Mouse (Mus musculus) T-helper 1 cell (primary cell): ENCODE measurements around the gene Hoxb3.

Experiments used
- in situ Hi-C: fragments of 300-600 bp; cut with MboI, MseI; formaldehyde crosslinking; loops from one replicate; pipeline ENCODE4 v1.15.1; 2025; ENCODE audit warnings: high pct_unique_total_duplicates

Hoxb3 gene

DNA sequence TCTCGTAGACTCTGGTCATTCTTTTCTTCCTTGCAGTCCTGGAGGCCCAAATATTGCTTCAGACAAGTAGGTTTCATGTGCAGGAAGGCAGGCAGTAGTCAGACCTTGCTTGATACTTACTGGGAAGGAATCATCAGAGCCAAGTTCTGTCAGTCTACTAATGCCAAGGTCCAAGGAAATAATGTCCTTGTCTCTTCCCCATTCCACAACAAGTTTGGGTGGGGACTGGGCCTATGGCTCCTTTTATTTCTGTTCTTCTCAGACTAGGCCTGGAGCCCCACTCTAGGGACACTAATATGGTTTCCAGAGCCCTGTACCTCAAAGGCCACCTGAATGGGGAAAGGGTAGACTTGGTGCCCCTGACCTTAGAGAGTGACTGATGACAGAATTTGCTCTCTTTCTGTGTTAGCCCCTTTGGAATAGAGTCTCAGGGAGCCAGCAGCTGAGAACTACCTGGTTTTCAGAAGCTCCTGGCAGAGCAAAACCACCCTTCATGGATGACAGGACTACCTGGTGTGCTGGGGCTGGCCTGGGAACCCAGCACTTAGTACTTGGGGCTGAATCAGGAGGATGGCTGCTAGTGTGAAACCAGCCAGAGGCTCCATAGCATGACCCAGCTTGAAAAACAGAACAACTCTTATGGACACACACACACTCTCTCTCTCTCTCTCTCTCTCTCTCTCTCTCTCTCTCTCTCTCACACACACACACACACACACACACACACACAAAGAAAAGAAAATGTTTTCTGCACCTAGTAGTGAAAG is 34.5 kb upstream of the Hoxb3 start:
- in situ Hi-C loops: loop anchor here (5.0 kb wide), 1 partner anchor 574 kb away; no protein-coding TSS in a partner anchor

DNA sequence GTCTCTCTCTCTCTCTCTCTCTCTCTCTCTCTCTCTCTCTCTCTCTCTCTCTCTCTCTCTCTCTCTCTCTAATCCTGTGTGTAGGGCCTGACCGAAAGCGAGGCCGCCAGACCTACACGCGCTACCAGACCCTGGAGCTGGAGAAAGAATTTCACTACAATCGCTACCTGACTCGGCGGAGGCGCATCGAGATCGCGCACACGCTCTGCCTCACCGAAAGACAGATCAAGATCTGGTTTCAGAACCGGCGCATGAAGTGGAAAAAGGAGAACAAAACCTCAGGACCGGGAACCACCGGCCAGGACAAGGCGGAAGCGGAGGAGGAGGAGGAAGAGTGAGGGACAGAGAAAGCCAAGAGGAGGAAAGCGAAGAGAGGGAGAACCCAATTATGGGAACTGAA is 33.8 kb upstream of the Hoxb3 start:
- in situ Hi-C loops: loop anchor here (5.0 kb wide), 1 partner anchor 573 kb away; no protein-coding TSS in a partner anchor

DNA sequence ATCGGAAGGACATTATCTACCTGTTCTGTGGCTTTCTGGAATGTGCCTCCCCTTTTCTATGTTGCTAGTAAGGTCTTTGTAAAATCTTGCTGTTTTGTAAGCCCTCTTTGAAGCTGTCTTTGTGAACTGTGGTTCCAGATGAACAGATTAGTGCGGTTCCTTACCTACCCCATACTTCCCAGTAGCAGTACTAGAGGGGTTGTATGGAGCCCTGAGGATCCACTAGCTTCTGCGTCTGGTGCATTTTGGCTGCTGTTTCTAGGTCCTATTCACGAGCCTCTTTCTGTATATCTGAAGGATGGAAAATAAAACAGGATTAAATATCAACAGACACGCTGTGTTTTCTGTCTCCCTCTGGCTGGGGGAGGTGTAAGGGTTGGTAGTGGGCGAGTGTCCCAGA is 33.3 kb upstream of the Hoxb3 start:
- in situ Hi-C loops: loop anchor here (5.0 kb wide), 1 partner anchor 572 kb away; no protein-coding TSS in a partner anchor

DNA sequence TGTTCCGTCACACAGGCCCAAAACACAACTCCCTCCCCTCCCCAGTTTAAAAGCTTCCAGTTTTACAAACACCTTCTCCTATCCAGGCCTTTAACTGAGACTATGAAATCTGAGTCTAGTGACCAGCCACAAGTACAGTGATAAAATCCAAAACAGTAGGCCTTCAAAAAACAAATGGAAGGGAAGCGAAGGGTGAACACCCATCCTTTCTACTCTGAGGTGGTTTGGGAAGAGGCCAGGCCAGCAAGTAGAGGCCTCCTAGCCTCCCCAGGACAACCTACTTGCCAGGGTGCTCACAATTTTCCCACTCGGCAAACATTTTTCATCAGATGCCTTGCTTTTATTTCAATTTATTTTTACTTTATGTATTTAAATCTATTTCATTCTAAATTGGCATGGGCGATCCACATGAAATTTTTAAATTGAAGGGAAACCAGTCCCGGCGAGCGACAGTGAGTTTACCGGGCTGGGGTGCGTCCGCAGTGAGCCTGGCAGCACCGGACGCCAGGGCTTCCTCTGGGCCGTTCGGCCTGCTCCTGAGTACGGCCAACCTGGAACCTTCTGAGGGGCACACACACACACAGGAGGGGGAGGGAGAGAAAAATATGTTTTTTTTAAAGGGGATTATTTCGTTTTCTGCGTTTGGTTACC is 32.3 kb upstream of the Hoxb3 start:
- in situ Hi-C loops: no loop called here

DNA sequence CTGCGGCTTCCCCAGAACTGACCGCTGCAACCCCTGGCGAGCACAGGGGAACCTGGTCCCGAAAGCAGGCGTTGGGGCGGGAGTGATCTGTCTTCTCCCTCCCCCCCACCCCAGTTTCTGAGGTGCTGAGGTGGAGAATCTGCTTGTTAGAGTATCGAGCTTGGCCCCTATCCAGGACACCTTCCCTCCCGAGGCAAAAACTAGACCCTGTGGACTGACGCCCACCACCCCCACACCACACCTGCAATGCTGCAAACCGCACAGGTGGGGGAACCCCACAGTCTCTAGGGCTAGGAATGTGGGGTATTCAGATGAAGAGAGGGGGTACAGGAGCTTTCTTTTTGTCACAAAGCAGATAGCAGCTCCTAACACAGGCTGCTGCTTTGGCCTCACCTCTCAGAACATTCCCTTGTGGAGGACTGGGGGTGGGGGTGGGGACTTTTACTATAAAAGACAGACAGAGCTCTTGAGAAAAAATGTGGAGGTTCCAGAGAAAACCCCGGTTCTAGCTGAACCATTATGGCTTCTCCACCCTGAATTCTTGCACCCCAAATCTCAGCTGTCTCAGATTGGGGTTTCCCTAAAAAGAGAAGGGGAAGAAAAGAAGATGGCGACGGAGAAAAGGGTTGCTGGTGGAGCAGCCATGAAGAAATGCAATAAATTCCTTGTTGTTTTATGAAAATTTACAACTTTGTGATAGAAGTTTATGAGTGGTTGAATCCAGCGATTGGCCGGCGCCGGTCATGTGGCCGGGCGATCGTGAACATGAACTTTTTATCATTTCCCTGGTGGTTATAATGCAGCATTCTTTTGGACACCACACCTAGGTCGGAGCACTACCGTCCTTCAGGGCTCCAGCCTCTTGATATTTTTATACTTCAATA is 31.2 kb upstream of the Hoxb3 start, which contains the start of gene Hoxb6:
Hoxb6 (plus strand) TSS at position 796 of the 884 bp plus-strand sequence.
- in situ Hi-C loops: no loop called here

DNA sequence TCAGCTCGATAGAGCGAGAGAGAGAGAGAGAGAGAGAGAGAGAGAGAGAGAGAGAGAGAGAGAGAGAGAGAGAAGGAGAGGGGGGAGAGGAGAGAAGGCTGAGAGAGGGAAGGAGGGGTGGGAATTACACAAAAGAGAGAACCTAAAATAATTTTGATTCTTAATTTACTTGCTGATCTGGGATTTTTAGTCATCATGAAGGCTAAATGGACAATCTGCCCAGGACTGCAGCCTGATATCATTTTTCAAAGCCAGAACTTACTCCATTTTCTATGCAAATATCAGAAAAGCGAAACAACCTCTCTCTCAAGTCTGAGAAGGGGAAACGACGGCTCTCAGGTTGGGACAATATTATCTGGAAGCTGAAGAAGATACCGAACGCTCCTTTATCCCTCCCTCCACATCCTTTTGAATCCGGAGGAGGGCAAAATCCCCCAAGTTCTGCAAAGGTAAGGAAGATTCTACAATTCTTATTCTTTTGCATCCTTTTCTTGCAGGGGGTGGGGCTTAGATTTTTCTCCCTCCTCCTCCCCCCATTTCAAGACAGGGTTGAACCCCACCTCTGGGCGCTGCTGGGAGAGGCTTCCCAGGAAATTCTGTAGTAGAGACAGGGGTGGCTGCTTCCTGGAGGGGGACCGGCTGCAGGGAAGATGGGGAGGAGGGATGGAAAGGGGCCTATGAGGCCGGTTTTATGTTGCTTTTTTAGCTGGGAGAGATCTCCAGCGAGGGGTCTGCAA is 30.4 kb upstream of the Hoxb3 start:
- in situ Hi-C loops: no loop called here

DNA sequence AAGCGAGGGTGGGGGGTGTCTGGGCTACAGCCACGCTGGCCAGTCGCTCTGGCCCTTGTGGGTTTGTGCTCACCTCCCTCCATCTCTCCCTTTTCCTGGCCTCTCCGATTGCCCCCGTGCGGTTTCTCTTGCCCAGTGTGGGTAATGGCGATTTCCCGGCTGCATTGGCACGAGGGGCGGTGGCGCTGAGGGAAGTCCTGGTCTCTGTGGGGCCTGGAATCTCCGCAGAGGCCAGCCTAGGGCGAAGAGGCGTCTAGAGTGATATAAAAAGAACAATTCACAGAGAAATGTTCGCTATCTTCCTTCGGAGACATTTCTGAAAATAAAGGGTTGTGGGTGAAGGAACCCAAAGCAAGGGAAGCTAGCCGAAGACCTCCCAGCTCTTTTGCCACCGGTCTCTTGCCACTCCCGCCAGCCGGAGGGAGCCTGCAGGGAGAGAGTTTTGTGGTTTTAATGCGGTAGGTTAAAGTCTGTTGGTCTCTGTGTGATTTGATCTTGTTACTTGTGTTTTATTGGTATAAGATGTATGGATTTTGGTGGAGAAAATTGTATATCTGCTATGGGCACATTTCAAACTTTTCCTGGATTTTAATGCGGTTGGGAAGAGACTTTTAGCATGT is 29.7 kb upstream of the Hoxb3 start:
- in situ Hi-C loops: no loop called here

DNA sequence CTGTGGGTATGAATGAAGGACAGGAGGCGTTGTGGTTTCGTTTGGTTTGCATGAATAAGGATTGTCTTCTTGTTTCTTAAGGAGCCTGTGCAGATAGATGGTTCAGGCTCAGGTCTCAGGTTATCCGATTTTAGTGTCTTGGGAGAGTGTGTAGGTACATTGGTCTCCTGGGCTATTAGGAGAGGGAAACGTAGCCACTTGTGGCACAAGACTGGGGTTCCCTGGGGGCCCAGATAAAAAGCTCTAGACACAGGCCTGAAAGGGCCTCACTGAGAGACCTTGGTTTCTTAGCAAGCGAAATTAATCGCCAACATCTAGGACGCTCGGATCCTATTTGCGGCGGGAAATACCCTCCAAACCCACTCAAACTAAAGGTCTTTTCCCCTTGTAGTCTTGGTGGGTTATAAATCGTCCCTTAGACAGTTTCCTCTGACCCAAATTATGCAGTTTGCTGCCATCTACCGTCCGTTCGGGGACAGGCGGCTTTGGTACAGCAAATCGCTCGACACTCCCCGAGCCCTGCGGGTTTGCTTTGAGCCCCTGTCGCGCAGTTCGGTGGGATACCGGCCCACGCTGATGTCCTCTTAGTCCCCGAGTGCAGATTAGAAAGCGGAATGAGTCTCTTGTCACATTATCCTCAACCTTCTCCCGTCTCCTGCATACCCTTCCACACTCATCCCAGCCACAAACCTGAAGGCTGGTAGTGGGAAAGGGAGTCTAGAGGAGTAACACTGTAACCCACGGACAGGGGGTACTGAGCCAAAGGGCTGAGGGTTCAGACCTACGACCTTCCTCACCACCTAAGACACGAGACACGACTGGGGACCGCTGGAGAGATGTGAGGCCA is 28.7 kb upstream of the Hoxb3 start:
- in situ Hi-C loops: no loop called here

DNA sequence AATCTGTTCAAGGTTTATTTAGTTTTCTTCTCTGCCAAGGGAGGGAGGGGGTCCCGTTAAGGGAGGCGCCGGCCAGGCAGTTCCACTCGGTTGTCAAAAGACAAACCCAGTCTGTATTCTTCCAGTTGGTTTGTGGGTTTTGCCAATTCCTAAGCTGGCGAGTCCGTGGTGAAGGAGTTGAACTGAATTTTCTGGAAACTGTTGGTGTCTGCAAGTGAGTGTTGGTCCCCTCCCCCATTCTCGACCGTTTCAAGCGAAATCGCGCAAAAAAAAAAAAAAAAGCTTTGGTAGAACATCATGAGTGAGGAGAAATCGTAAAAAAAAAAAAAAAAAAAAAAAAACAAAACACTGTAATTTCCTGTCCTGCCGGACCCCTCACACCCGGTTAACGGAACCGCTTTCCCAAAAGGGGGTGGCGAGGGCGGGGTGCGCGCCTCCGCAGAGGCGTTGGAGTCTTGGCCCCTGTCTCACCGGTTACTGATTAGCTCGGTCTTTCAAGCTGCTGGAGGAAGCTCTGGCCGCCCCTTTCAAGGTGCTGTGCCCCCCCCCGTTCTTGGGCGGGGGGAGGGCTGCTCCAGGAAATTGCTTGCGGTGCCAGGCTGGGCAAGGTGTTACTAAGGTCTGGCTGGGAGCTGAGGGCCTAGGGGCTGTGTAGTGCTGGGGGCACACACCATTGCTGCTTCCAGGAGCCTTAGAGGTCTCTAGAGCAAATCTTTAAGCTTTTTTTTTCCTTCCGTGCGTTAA is 27.9 kb upstream of the Hoxb3 start:
- in situ Hi-C loops: no loop called here

DNA sequence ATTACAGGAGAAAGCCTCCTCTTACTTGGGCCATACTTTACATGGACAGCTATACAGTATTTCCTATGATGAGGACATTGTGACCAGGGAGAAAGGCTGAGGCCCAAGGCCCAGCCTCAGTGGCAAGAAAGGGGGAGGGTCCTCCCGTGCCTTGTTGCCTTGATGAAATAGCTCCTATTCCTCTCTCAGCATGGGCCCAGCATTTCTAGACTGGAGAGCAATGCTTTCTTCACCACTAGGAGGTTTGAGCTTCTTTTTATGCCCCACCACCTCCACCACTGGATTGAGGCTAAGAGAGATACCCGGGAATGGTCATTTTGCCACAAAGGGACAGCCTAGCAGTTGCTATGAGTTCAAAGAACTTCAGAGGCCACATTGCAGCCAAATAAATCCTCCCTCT is 26.1 kb upstream of the Hoxb3 start:
- in situ Hi-C loops: no loop called here

DNA sequence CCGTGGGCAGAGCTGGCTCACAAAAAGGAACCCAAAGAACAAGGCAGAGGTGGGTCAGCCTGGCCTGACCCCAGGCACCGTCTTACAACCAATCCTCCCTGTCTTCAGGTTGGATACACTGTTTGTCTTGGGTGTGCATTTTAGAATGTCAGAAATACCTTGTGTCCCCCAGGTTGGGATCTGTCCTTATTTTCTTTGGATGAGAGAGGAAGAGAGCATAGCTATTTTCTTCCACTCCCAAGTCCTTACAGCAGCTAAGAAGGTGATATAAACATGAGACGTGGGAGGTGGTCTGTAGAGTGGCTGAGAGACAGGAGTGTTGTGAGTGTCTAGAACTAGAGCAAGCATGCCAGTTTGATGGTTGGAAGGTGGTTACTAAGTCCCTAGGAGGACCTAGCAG is 25.7 kb upstream of the Hoxb3 start:
- in situ Hi-C loops: no loop called here

DNA sequence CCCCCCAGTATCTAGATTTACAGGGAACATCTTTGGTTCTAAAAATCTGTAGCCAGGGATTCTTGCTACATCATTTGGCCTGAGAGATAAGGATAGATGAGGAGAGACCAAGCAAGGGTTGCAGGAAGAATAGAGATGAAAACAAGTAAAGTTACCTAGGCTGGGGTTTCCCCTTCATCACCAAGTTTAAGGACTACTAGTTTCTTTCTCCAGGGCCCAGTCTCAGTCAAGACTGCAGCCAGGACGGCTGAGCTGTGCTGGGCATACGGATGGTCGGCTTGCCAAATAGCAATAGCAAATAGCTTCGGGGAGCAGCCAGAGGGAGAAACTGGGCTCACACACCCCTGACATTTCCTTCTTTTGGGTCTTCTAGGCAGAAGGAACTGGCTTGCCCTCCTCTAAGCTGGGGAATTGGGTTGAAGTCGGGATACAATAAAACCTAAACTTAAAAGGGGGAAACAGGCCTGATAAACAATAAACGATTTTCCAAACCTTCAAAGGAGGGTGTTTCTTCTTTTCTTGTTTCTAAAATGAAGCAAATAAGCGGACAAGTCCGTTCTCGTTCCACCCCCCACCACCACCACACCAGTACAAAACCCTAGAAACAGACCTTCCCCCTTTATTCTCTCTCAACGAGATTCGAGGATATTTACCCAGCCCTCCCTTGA is 25.0 kb upstream of the Hoxb3 start:
- in situ Hi-C loops: no loop called here

DNA sequence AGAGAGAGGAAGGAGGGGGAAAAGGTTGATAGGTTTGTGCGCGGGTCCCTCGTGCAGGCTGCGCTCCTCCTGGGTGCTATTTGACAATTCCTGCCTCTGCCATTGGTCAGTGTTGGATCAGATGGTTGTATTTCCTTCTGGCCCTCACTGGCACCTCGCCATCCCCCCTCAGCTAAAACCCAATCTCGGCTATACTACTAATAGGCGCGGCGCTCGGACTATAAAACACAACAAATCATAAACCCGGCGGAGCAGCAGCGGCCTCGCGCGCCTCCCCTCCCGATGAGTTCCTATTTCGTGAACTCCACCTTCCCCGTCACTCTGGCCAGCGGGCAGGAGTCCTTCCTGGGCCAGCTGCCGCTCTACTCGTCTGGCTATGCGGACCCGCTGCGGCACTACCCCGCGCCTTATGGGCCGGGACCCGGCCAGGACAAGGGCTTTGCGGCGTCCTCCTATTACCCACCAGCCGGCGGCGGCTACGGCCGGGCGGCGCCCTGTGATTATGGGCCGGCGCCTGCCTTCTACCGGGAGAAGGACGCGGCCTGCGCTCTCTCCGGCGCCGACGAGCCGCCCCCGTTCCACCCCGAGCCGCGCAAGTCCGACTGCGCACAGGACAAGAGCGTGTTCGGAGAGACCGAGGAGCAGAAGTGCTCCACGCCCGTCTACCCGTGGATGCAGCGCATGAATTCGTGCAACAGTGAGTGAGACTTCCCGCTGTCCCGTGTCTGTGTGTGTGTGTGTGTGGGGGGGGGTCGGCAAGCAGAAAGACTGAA is 24.0 kb upstream of the Hoxb3 start:
- in situ Hi-C loops: no loop called here

DNA sequence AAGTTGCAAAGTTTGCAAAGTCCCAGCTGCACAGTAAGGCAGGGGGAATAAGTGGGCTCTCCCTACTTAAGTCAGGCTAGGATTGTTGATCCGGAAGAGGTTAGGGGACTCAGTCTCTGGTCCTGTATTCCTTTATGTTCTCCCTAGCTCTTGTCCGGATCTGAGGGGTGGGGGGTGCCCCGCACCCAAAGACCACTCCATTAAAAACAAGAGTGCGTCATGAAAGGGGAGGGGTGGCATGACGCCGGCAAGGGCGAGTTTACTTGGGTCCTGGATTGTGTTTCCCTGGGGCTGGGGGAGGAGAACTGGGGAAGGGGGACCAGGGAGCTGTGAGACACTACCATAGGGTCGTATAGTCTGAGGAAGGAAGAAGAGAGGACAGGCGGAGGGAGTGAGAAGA is 23.3 kb upstream of the Hoxb3 start:
- in situ Hi-C loops: loop anchor here (5.0 kb wide), 1 partner anchor 238 kb away; no protein-coding TSS in a partner anchor

DNA sequence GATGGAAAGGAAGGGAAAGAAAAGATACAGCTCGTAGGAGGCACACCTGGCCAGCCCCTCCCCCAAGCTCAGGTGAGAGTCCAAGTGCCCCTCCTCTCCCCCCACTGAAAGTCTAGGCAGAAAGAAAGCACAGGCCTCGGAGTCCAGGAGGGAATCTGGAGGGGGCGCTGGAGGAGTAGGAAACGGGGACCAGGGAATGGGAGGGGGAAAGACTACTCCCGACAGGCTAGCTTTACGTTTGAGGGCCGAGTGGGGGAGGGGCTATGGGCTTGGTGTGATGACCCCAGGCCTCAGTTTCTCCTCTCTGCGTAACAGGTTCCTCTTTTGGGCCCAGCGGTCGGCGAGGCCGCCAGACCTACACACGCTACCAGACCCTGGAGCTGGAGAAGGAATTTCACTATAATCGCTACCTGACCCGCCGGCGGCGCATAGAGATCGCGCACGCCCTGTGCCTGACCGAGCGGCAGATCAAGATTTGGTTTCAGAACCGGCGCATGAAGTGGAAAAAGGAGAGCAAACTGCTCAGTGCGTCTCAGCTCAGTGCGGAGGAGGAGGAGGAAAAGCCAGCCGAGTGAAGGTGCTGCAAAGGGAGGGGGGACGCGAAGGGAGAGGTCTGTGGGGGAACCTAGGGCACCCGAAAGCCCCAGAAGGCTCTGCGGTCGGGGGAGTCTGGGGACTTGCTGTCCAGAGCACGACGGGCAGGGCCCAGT is 22.6 kb upstream of the Hoxb3 start:
- in situ Hi-C loops: loop anchor here (5.0 kb wide), 1 partner anchor 237 kb away; no protein-coding TSS in a partner anchor

DNA sequence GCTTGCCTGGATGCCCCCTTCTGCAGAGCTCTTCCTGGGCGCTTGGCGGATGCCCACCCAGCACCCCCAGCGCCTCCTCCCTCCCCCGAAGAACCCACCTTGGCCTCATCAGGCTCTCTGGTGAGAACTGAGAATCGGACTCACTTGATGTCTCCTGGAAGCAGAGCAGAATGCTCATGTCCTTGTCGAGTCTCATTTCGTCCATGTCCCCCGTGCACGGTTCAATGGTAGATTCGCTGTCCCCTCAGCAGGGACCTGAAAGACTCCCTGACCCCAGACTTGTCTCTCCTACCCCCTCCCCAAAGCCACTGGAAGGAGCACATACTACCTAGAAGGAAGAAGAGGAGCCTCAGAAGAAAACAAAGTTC is 22.1 kb upstream of the Hoxb3 start:
- in situ Hi-C loops: loop anchor here (5.0 kb wide), 1 partner anchor 236 kb away; no protein-coding TSS in a partner anchor

DNA sequence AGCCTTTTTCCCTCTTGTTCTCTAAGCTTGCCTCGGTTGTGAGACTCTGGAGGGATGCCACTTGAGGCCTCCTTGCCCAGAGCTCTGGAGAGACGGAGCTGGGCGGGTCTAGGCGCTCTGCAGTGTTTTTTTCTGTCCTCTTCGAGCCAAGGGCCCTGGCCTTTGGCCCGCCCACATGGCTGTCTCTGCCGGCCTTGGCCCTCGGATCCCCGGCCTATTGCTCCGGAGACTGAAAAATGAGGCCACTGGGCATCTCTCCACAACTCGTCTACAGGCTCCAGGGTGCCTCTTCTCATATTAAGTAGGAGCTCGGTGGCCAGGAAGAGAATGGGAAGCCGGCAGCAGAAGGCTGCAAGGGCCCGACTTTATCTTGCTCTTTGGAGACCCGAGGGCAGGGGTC is 21.3 kb upstream of the Hoxb3 start:
- in situ Hi-C loops: loop anchor here (5.0 kb wide), 1 partner anchor 235 kb away; no protein-coding TSS in a partner anchor
